Mouse (Mus musculus): ENCODE data around the gene Ece1.

Ece1 gene

DNA sequence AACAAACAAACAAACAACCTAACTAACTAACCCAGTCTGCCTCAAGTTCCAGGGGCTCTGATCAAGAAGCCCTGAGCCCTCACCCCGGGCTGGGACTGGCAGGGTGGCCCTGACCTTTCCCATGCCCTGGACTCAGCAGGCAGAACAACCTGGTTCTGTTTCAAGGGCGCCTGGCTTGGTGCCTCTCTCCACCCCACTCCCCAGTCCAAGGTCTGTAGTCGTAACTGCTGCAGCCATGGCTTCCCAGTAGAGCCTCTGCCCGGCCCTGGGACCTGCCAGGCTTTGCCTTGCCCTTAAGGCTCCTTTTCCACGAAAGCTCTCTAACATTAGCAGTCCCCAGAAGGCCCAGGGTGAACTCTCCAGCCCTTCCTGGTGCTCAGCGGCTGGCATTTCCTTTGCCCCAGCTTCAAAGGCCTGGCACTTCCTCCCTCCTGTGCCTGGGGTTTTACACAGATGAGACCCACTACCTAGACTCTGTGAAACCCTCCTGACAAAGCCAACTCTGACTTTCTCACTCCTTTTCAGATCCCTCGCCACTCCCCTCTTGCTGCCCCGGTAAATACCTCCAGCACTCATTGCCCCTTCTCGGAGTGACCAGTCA lies 6.2 kb upstream of the Ece1 start:
- DNase-seq (ENCODE audit: extremely low read depth, low read depth): no peak

DNA sequence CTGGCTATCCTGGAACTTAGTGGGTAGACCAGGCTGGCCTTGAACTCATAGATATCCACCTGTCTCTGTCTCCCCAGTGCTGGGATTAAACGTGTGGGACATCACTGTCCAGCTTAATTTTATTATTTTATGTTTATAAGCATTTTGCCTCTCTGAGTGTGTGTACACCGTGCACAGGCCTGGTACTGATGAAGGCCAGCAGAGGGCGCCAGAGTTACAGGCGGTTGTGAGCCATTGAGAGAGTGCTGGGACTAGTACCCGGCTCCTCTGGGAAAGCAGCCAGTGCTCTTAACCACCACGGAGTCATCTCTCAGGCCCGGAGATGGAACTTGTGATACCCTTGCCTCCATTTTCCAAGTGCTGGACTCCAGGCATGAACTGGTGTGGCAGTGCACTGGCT lies 4.9 kb upstream of the Ece1 start:
- peak; percentile 64 for DNase-seq (ENCODE audit: extremely low read depth, low read depth)

DNA sequence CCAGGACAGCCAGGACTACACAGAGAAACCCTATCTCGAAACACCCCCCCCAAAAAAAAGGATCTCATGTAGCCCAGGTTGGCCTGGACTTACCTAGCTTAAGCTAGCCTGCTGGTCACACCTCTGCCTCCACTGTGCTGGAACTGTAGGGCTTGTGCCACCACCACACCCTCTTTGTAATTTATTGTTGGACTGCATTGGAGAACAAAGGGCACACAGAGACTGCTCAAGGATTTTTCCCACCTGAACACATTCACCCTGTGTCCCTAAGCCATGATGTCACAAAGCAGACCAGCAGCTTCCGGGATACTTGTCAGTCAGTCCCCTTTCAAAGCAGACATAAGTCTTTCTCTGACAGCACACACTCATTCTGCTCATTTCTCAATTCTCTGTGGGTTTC lies 3.7 kb upstream of the Ece1 start:
- no peak for DNase-seq (ENCODE audit: extremely low read depth, low read depth)

DNA sequence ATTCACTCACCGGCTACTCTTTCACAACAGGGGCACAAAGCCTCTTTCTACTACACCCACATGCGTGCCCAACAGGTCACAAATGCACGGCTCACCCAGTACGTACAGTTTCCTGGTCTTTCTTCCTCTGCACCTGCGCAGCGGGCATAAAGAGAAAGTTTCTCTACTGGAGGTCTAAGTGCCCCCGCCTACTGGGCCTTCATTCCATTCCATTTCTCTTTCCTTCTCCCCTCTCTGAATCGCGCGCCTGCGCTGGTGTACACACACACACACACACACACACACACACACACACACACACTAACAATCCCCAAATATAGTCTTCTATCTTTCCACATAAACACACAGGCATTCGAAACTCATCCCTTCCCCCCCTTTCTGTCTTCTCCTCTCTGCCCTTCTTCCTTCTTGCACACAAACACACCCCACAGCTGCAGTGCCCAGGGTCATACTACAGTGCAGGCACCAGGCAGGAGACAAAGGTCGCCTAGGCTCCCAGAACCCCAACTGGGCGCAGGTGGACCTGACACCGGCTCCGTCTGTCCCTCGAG lies 501 bp upstream of the Ece1 start:
- DNase-seq (ENCODE audit: extremely low read depth, low read depth): peak; percentile 71

DNA sequence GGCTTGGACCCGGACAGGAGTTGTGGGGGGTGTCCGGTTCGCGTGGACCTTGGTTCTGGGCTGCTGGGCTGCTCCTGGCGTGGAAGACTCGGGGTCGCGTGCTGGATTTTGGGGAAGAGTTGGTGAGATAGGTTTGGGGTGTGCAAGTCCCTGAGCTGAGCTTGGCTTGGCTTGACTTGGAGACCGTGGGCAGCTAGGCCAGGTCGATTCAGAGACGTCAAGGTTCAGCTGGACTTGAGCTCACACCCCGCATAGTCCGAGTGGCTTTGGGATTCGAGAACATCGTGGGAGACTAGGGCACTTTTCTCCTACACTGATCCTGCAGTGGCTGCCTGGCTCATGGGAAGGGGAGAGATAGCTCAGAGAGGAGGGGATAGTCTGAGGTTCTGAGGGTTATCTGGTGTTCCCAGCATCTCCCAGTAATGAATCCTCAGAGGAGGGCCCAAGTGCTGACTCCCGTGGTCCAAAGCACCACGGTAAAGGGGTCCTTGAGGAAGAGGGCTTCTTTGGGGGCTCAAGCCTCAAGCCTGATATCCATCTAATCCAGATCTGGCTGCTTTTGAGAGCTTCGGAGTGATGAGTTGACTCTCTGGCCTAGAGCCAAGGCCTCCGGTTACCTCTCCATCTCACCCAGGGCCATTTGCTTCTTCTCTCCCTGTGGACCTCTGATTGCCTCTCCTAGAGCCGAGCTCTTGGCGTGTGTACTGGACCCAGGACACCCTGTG lies 641 bp downstream of the Ece1 start:
- DNase-seq (ENCODE audit: extremely low read depth, low read depth): no peak

DNA sequence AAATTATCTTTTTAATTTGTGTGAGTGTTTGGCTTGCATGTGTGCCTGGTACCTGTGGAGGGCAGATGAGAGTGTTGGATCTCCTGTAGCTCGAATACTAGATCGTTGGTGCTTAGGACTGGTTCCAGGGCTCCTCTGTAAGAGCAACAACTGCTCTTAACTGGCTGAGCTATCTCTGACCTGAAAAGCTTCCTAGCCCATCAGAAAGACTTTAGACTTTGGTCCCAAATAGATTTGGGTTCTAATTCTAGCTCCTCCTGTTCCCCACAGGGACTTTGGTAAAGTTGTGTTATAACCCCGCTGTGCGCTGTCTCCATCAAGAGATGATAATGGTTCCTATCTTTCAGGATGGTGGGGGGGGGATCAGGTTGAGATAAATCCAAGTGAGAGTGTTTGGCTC lies 2.0 kb downstream of the Ece1 start:
- DNase-seq (ENCODE audit: extremely low read depth, low read depth): no peak

DNA sequence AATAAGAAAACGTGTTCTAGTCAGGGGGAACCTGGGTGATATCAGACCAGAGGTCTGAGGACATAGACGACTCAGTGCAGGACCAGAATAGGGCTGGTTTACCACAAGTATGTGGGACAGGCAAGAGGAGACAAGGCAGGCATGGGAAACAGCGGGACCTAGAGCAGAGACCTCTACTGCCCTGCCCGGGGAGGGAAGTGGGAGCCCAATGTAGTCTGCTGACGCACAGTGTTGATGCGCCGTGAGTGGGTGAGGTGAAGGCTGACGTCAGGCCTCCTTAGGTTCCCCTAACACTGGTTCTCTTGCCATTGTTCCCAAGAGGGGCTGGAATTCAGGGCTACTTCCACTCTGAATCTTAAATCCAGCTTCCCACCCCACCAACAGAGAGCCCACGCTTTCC lies 2.7 kb downstream of the Ece1 start:
- no peak for DNase-seq (ENCODE audit: extremely low read depth, low read depth)

DNA sequence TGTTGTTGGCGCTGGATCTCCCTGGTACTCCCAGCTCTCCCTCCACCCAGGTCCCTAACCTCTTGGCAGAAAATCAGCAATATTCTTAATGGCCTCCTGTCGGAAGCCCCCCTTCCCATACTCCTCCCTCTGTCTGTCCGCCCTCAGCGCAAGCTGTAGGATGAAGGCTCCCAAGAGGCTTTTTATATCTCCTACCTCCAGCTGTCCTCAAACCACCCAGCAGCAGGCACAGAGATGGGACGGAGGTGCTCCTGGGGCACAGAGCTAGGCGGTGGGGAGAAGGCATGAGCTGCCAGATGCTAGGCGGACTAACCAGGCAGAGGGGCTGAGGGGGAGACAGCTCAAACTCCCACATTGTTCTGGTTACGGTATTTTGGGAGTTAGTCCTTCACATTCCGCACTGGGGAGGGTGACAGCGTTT lies 3.2 kb downstream of the Ece1 start:
- no peak for DNase-seq (ENCODE audit: extremely low read depth, low read depth)

DNA sequence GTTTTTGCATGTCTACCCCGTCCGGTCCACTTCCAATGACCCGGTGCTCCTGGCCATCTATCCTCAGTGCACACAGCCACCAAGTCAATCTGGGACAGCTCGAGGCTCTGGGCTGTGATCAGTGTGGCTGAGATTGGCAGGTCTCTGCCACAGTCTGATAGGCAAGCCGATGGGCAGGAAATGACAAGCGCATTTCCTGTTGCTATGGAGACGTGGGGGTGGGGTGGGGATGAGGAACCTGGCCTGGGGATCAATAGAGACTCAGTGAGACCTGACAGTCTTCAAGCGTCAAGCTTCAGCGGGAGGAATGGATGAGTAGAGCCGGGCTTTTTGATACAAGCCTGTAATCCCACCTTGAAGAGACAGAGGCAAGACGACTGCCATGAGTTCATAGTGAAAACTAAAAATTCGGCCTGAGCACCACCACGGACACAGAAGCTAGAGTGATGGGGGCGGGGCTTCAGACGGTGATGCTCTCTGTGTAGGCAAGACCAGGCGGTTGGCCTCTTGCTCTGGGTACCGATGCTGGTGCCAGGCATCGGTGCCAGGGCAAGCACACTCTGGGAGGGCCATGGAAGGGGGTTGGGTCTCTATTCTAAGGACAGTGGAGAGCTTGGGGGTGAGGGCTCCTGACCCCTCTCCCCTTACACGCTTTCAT lies 4.3 kb downstream of the Ece1 start:
- DNase-seq (ENCODE audit: extremely low read depth, low read depth): no peak

DNA sequence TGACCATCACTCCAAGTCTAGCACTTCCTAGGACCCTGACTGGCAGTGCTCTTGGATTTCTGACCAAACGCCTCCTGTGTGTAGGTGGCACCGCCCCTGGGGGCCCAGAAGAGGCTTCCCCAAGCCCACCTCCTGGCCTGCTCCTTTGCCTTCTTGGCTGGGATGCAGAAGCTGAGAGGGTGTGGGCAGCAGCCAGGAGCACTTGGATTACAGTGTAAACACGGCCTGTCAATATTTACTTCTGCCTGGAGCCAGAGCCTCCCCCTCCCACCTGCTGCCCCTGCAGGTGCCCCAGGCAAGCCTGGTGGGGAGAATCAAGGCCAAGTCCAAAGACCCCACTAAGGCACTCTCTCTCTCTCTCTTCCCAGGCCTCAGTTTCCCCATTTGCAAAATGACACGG lies 5.2 kb downstream of the Ece1 start:
- DNase-seq (ENCODE audit: extremely low read depth, low read depth): no peak

DNA sequence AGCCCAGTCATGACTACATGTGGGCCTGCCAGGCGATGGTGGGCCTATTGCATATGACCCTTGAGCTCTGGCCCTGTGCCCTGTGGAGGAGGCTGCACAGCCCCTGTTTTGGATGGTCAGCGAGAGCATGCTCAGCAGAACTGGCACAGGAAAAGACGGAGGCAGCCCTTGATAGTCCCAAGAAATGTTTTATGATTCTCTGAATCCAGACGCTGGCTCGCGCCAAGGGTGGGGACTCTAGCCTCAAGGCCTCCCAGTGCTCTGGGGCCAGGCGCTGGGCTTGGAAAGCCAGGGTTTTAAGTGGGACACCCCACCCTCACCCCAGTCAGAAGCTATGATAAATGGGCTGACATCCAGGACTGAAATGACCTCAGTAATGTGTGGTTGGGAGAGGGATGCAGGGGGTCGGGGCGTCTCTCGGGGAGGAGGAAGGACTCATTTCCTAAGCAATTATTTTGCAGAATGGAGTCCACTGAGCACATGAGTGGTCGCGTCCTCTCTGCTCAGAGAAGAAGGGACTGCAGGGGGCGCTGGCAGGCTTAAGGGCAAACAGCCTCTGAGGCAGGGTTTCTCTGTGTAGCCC lies 5.7 kb downstream of the Ece1 start:
- no peak for DNase-seq (ENCODE audit: extremely low read depth, low read depth)

DNA sequence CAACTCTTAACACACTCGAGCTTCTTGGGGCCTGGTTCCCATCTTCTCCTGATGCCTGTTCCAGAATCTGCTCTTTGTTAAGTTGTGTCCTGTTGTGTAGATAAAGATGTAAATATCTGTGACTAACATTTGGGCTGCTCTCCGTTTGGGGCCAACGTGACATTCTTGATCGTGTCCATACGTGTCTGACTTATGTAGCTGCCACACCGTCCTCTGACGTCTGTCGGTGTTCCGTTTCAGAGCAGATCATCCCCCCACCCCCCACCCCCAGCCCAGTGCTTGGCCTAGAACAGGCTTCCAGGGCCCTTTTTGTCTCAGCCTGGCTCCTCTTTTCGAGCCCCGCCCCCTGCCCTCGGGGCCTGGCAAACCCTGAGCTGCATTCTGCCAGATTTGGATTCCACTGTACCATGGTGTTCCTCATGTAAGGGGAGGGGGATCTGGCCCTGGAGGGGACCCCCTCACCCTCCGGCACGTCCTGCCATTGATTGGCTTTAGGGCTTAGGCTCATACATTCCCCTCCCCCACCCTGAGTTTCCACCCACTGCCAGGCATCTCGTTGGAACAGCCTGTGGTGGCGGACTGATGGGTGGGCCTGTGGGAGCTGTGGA lies 7.7 kb downstream of the Ece1 start:
- DNase-seq (ENCODE audit: extremely low read depth, low read depth): no peak

DNA sequence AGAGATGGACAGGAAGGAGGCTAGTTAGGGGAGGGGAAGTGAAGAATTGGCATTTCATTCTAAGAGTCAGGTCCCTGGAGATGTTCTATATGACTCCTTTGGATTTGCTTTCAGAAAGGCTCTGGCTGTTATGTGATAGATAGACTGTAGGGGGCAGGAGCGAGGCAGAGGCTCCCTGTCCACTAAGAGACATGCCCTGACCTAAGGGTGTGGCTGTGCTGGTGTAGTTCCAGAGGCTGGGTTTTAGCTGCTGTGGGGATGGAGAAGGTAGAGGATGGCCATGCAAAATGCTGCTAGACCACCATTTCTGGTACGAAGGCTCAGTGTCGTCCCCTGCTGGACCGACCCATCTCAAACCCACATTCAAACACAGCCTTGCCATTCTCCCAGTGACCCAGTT lies 8.9 kb downstream of the Ece1 start:
- no peak for DNase-seq (ENCODE audit: extremely low read depth, low read depth)

DNA sequence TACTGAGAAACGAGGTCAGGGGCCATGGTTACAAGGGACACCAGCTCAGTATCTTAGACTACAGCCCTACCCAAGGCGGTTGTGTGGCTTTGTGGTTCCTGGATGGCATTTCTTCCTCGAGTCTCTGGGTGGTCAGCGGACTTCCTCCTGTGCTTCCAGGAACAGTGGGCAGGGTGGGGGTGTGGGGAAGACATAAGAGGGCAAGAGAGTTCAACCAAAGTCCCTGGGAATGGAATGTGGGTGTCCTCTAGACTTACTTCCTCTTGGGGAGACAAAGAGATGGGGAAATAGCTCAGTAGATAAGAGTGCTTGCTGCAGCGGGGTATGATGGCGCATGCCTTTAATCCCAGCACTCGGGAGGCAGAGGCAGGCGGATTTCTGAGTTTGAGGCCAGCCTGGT lies 9.4 kb downstream of the Ece1 start:
- peak; percentile 53 for DNase-seq (ENCODE audit: extremely low read depth, low read depth)

DNA sequence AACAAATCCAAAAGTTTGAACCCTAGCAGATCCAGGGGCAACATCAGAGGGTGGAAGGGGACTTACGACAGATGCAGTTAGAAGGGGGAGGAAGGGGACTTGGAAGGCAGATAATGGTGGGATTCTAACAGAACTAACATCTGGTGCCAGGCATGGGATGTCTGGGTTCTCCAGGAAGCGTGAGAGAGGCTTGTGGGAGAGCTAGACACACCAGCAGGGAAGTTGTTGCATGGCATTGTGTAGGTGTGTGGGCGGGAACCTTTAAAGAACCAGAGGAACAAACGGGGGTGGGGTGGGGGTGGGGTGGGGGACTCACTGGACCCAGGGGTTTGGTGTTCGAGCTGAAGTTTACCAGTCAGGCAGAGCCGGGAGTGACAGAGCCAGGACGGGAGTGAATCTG lies 12.3 kb downstream of the Ece1 start:
- DNase-seq (ENCODE audit: extremely low read depth, low read depth): no peak

DNA sequence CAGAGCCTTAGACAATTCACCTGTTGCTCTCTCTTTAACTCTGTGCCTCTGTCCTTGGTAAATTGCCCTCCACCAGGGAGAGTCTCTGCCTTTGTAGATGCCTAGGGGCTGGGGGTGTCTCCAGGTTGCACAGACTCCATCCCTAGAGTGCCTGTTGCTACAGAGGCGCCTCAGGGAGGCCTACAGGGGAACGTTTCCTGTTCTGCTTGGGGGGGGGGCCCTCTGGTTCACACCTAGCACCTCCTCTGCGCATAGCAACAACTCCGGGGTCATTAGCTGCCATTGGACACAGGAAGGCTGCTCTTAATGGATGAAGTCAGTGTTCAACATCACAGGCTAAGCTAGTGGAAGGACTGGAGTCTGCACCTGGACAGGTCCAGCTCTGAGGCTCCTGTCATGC lies 12.8 kb downstream of the Ece1 start:
- no peak for DNase-seq (ENCODE audit: extremely low read depth, low read depth)

DNA sequence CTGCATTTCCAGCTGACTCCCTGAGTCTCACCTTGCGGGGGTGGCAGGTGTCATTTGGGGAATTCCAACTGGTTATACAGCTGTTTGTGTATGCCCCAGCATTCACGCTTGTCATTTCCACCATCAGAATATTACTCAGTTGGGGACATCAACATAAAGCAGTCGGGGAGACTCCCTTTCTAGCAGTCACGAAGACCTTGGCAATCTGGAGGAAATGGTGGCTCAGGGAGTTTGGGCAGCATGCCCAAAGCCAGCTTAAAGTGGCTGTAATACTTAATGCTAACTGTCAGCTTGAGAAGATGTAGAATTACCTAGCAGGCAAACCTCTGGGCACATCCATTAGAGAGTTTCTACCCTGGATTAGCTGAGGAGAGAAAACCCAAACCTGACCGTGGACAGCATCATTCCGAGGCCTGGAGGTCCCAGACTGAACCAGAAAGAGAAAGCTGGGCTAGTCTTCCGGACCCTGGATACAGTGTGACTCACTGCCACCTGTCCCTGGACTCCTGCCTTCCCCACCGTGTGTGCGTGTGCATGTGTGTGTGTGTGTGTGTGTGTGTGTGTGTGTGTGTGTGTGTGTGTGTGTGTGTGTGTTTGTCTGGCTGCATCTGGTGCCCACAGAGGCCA lies 13.5 kb downstream of the Ece1 start:
- DNase-seq (ENCODE audit: extremely low read depth, low read depth): no peak

DNA sequence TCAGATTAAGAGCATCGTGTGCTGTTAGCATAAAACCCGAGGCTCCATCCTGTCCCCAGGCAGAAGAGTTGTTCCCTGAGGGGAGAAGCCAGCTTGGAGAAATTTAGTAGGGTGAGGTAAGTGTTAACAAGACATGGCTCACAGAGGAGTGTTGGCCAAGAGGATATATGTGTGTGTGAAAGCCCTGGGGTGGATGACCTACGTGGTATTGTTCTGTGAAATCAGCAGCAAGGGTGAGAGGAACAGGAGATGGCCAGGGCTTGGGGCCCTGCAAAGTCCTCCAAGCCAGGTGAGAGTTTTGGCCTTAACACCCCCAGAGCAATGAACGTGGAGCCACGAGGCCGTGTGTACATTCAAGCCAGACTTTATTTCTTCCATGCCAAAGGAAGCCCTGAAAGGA lies 14.8 kb downstream of the Ece1 start:
- DNase-seq (ENCODE audit: extremely low read depth, low read depth): no peak

DNA sequence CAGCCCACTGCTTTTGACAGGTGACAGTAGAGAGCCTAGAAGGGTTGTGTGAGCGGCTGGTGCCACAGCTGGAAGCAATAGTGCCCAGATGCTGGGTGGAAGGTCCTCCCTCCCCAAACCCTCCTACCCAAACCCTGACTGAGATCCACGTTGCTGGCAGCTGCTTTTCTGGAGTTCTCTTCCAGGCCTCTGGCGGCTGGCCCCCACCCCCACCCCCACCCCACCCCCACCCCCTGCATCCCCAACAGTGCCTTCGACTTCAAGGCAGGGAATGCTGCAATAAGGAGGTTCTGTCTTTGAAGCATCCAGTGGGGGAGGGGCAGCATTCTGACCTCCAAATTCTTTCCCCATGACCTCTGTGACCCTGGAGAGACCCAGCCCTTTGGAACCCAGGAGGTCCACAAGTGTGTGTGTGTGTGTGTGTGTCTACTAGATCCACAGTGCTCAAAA lies 15.4 kb downstream of the Ece1 start:
- no peak for DNase-seq (ENCODE audit: extremely low read depth, low read depth)

DNA sequence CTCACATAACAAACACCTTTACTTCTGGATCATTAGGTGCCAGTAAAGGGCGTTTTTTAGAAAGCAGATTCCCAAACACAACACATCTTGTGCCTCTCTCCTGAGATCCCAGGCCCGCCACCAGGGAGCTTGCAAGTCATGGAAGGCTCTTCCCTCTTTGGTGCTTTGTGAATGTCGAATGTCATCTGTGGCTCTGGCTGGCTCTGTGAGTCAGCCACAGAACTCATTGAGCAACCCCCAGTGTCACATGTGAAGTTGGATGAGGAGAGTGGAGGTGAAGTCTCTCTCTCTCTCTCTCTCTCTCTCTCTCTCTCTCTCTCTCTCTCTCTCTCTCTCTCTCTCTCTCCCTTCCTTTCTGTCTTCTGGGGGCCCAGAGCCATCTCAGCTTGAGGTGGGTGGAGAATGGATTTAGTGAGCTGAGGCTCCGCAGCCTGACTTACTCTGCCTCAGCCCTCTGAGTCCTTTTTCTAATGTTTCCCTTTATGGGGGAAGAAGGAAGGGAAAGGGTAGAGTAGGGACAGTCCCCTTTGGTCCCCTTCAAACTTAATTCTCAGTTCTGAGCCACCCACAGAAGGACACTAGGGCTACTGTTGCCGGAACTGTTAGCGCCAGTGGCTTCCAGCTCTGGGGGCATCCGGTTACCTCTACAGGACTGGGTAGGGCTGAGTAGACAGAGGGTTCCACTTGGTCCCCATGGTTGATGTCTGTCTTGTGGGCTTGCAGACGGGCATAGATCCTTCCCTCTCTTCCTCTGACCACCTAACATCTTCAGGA lies 17.5 kb downstream of the Ece1 start:
- DNase-seq (ENCODE audit: extremely low read depth, low read depth): no peak

DNA sequence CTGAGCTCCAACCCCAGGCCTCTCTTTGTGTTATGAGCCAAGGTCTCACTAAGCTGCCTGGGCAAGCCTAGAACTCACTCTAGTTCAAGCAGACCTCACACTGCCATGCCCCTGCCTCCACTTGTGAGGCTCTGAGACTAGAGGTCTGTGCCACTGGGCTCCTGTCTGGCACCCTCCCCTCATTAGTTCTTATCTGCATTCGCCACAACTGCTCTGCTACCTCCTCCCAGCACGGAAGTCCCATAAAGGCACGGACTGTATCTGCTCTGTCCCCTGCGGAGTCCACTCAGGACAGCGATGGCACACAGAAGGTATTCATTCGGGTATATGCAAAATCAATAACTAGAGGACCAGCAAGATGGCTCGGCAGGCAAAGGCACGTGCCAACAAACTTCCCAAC lies 19.4 kb downstream of the Ece1 start:
- DNase-seq (ENCODE audit: extremely low read depth, low read depth): no peak
